Mouse (Mus musculus) G1E (cell line): ENCODE data around the gene Cuedc1.

Experiments used
- CTCF ChIP-seq: IDR thresholded peaks from 2 replicates; pipeline ENCODE4 v1.5.1; 2012; ENCODE audit warnings: low read depth, low read length, inconsistent platforms, mixed read lengths
- GATA1 ChIP-seq: IDR thresholded peaks from 2 replicates; pipeline ENCODE4 v1.6.1; 2012; ENCODE audit warnings: borderline replicate concordance, low read length, inconsistent platforms, mixed read lengths
- GATA2 ChIP-seq: IDR thresholded peaks from 2 replicates; pipeline ENCODE4 v1.6.1; 2012; ENCODE audit warnings: low read depth, low read length, inconsistent platforms, borderline replicate concordance
- POLR2AphosphoS5 ChIP-seq: IDR thresholded peaks from 2 replicates; pipeline ENCODE4 v1.6.1; 2012; ENCODE audit warnings: low read depth, low read length, inconsistent platforms; ENCODE audit not compliant: insufficient replicate concordance
- TAL1 ChIP-seq: conservative IDR thresholded peaks from 2 replicates; pipeline ENCODE4 v1.6.1; 2012; ENCODE audit warnings: low read depth, low read length, inconsistent platforms, mixed read lengths

GRCm38 (mm10) chr11:88170606-88171005 is 72.7 kb downstream of the Cuedc1 start:
- no peak for TF ChIP-seq CTCF
- TF ChIP-seq TAL1: no peak
- no peak for TF ChIP-seq GATA2
- TF ChIP-seq GATA1: no peak
- TF ChIP-seq POLR2AphosphoS5: no peak
